Mouse (Mus musculus): ENCODE data around the gene Slc2a3. TPM values are rescaled to one million over a fixed set of nuclear protein-coding genes. Genes with fewer than 3 reads are reported as not detected.
A peak's percentile ranks its signal among the peaks of the same experiment; 100 is the strongest.
"Not testable (repeated sequence)": the region's sequence is repeated elsewhere in the genome, so short reads cannot be mapped to it uniquely, and the experiment has no call there.

Slc2a3 gene
- polyA plus RNA-seq, 1 experiment from 2014 or later: 10.3 TPM

DNA sequence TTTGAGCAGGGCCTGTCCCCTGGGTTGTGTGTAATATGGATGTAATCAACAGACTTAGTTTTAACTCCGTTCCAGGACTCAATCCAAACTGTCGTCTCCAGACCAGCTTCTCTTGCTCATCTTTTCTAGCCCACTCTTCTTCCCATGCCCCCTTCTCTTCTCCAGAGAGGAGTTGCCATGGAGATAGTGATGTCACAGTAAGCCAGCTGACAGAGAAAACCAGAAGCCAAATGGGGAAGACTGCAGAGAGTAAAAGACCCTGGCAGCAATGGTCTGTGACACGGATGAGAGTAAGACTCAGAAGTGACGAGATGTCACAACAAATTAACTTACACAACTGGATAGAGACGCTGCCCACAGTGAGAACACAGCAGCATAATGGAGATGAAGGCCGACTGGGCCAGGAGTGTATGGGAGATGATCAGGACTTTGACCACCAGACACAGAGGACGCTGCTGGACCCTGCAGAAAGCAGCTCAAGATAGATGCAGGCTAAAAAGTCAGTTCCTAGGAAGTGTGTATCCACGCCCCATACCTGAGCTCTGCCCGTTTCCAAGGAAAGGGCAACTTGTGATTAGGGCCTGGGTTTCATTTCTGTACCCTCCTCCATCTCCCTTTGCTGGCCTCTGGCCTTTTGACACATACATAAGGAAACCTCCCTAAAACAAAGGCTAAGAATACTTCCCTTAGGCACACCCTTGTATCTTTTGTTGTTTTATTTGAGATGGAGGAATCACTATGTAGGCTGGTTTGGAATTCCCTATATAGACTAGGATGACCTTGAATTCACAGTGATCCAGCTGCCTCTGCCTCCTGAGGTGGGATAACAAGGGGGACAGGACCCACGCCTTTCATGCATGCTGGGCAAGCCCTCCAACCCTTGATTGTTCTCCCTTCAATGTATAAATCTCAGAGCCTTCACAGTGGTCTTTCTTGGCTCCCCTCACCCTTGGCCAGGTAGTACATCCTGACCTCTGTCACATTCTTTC, 31.4 kb downstream of the Slc2a3 start:
- 76% methylated on average over 10 of the region's 10 CpGs for WGBS
- Histone ChIP-seq H3K4me1 (ENCODE audit: control insufficient read depth in 2 of 2, insufficient read depth in 2 of 2, low read length in 2 of 2) (peaks cover under 1 to 3% of the 10 kb centered on the region in 2 experiments; a peak in 3 of 4 replicates), H3K4me3 (ENCODE audit: control insufficient read depth in 1 of 2, insufficient read depth in 1 of 2, low read depth in 1 of 2, low read length in 2 of 2) (no peak overlapping the region), H3K27ac (replicated peaks in 1 of 2; ENCODE audit: control insufficient read depth in 1 of 2, insufficient read depth in 1 of 2, low read depth in 2 of 2, low read length in 2 of 2) (no peak overlapping the region), H3K9me3 (ENCODE audit: control insufficient read depth, low read length) (no peaks in the 10 kb centered on the region), H3K36me3 (ENCODE audit: control insufficient read depth, insufficient read depth, low read length) (no peaks in the 10 kb centered on the region), H3K27me3 (ENCODE audit: control insufficient read depth, insufficient read depth, low read length) (no peaks in the 10 kb centered on the region), H3K9ac (ENCODE audit: low read length) (no peak overlapping the region), H3K4me2 (ENCODE audit: low read length) (no peak overlapping the region)
- ATAC-seq (ENCODE audit: insufficient number of reproducible peaks, insufficient read depth, low FRiP score, low read depth): no peak

DNA sequence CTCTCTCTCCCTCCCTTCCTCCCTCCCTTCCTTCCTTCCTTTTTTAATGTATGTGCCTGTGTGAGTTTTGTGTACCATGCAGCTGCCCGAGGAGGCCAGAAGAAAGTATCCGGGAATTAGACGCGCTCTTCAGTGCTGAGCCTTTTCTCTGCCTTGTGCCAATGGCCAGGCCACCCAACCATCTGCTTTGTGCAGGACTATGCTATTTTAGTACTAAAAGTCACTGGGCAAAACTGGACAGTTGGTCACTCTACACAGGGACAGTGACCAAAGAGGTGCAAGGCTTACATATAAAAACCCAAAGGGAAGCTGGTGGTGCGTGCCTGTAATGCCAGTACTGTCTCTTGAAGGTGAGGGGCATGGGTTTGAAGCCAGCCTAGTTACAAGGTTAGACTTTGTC, 33.2 kb downstream of the Slc2a3 start:
- no peak overlapping the region for H3K4me3 ChIP-seq (ENCODE audit: control insufficient read depth in 1 of 2, insufficient read depth in 1 of 2, low read depth in 1 of 2, low read length in 2 of 2)
- H3K9ac ChIP-seq (ENCODE audit: low read length): no peak overlapping the region
- H3K4me1 ChIP-seq (ENCODE audit: control insufficient read depth in 2 of 2, insufficient read depth in 2 of 2, low read length in 2 of 2): peaks cover 7 to 11% of the 10 kb centered on the region in 2 experiments
- no peak for ATAC-seq (ENCODE audit: insufficient number of reproducible peaks, insufficient read depth, low FRiP score, low read depth)
- no peak overlapping the region for H3K4me2 ChIP-seq (ENCODE audit: low read length)
- H3K36me3 ChIP-seq (ENCODE audit: control insufficient read depth, insufficient read depth, low read length): no peaks in the 10 kb centered on the region
- WGBS: 85% methylated on average over 5 of the region's 5 CpGs
- H3K27me3 ChIP-seq (ENCODE audit: control insufficient read depth, insufficient read depth, low read length): no peaks in the 10 kb centered on the region
- no peak overlapping the region for H3K27ac ChIP-seq (replicated peaks in 1 of 2; ENCODE audit: control insufficient read depth in 1 of 2, insufficient read depth in 1 of 2, low read depth in 2 of 2, low read length in 2 of 2)
- H3K9me3 ChIP-seq (ENCODE audit: control insufficient read depth, low read length): no peaks in the 10 kb centered on the region

DNA sequence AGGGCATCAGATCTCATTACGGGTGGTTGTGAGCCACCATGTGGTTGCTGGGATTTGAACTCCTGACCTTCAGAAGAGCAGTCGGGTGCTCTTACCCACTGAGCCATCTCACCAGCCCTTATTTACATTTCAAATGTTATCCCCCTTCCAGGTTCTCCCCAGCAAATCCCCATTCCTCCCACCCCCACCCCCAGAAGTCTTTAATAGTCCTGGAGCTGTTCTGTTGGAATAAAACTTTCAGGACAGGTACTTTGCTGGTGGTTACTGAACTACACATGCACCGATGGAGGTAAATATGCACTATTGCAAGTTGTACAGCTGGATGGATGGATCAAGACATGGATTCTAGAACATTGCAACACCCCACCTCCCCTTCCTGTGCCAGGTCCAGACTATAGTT, 34.4 kb downstream of the Slc2a3 start:
- H3K27ac ChIP-seq (replicated peaks in 1 of 2; ENCODE audit: control insufficient read depth in 1 of 2, insufficient read depth in 1 of 2, low read depth in 2 of 2, low read length in 2 of 2); H3K9me3 ChIP-seq (ENCODE audit: control insufficient read depth, low read length); H3K9ac ChIP-seq (ENCODE audit: low read length); H3K4me3 ChIP-seq (ENCODE audit: control insufficient read depth in 1 of 2, insufficient read depth in 1 of 2, low read depth in 1 of 2, low read length in 2 of 2); H3K4me2 ChIP-seq (ENCODE audit: low read length); H3K27me3 ChIP-seq (ENCODE audit: control insufficient read depth, insufficient read depth, low read length); ATAC-seq (ENCODE audit: insufficient number of reproducible peaks, insufficient read depth, low FRiP score, low read depth); H3K36me3 ChIP-seq (ENCODE audit: control insufficient read depth, insufficient read depth, low read length): not testable (repeated sequence)
- peaks cover 9 to 11% of the 10 kb centered on the region in 2 experiments for H3K4me1 ChIP-seq (ENCODE audit: control insufficient read depth in 2 of 2, insufficient read depth in 2 of 2, low read length in 2 of 2)
- 72% methylated on average over 3 of the region's 3 CpGs for WGBS

DNA sequence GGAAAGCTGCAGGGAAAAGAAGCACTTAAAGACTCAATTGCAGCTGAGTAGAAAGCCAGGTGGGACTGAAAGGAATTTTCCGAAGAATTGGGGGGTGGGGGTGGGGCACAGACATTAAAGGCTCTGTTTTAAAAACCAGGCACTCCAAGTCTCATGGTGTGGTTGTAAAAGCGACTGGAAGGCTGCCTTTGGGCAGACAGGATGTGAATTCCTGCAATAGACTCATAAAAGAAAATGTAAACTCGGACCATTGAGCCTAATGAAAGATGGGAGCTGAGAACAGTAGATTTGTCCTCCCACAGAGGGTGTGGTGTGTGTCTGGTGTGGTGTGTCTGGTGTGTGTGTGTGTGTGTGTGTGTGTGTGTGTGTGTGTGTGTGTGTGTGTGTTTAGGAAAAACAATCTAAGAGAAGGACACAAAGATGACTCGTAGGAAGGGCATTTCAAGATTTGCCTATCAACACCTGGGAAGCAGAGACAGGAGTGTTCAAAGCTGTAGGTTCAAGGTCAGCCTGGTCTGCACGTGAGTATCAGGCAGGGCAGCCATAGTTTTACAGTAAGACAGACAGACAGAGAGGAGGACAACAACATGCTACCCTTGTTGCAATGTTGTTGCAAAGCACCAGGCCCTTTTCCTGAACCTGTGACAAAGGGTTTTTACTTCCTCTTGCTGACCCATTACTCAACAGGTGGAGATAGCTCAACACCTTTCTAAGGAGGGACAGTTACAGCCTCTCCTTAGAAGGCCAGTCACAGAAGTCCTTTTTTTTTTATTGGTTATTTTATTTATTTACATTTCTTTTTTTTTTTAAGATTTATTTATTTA, 35.1 kb downstream of the Slc2a3 start:
- H3K9ac ChIP-seq (ENCODE audit: low read length): no peak overlapping the region
- H3K27me3 ChIP-seq (ENCODE audit: control insufficient read depth, insufficient read depth, low read length): no peaks in the 10 kb centered on the region
- ATAC-seq (ENCODE audit: insufficient number of reproducible peaks, insufficient read depth, low FRiP score, low read depth): no peak
- peaks cover 9 to 11% of the 10 kb centered on the region in 2 experiments for H3K4me1 ChIP-seq (ENCODE audit: control insufficient read depth in 2 of 2, insufficient read depth in 2 of 2, low read length in 2 of 2)
- WGBS: 42% methylated on average over 5 of the region's 5 CpGs
- H3K36me3 ChIP-seq (ENCODE audit: control insufficient read depth, insufficient read depth, low read length): no peaks in the 10 kb centered on the region
- H3K4me2 ChIP-seq (ENCODE audit: low read length): no peak overlapping the region
- H3K9me3 ChIP-seq (ENCODE audit: control insufficient read depth, low read length): no peaks in the 10 kb centered on the region
- H3K27ac ChIP-seq (replicated peaks in 1 of 2; ENCODE audit: control insufficient read depth in 1 of 2, insufficient read depth in 1 of 2, low read depth in 2 of 2, low read length in 2 of 2): no peak overlapping the region
- H3K4me3 ChIP-seq (ENCODE audit: control insufficient read depth in 1 of 2, insufficient read depth in 1 of 2, low read depth in 1 of 2, low read length in 2 of 2): no peak overlapping the region

DNA sequence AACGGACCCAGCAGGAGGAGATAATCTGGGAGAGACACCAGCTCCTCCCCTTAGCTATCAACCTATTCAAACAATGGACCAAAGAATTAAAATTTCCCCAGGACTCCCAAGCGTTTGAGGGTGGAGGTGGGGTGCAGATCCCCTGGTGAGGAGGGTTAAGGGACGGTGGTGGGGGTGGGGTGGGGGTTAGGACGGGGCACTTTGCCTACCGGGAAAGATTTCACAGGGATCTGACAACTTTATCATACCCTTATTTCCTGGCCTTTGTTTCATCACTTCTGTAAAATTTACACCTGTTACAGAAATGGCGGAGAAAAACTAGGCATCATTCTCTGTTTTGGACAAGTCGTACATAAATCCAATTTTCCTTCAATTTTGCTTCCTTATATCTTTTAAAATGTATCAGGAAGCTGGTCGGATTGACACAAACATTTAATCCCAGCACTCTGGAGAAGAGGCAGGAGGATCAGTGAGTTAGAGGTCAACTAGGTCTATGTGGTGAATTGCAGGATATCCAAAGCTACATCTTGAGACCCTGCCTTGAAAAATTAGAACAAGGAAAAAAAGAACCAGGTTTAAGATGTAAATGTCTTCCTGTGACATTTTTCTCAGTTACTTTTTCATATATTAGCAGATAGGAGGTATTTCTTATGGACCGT, 36.0 kb downstream of the Slc2a3 start:
- H3K4me2 ChIP-seq (ENCODE audit: low read length): peak overlapping the region; percentile 93
- no peaks in the 10 kb centered on the region for H3K9me3 ChIP-seq (ENCODE audit: control insufficient read depth, low read length)
- H3K4me1 ChIP-seq (ENCODE audit: control insufficient read depth in 2 of 2, insufficient read depth in 2 of 2, low read length in 2 of 2): peaks cover 9 to 11% of the 10 kb centered on the region in 2 experiments
- 21% methylated on average over 9 of the region's 9 CpGs for WGBS
- H3K36me3 ChIP-seq (ENCODE audit: control insufficient read depth, insufficient read depth, low read length): no peaks in the 10 kb centered on the region
- no peak overlapping the region for H3K27ac ChIP-seq (replicated peaks in 1 of 2; ENCODE audit: control insufficient read depth in 1 of 2, insufficient read depth in 1 of 2, low read depth in 2 of 2, low read length in 2 of 2)
- H3K4me3 ChIP-seq (ENCODE audit: control insufficient read depth in 1 of 2, insufficient read depth in 1 of 2, low read depth in 1 of 2, low read length in 2 of 2): peak overlapping the region; percentile 49 to 53
- H3K27me3 ChIP-seq (ENCODE audit: control insufficient read depth, insufficient read depth, low read length): no peaks in the 10 kb centered on the region
- H3K9ac ChIP-seq (ENCODE audit: low read length): peak overlapping the region; percentile 56; the same call in 1 of the 2 replicates
- ATAC-seq (ENCODE audit: insufficient number of reproducible peaks, insufficient read depth, low FRiP score, low read depth): no peak

DNA sequence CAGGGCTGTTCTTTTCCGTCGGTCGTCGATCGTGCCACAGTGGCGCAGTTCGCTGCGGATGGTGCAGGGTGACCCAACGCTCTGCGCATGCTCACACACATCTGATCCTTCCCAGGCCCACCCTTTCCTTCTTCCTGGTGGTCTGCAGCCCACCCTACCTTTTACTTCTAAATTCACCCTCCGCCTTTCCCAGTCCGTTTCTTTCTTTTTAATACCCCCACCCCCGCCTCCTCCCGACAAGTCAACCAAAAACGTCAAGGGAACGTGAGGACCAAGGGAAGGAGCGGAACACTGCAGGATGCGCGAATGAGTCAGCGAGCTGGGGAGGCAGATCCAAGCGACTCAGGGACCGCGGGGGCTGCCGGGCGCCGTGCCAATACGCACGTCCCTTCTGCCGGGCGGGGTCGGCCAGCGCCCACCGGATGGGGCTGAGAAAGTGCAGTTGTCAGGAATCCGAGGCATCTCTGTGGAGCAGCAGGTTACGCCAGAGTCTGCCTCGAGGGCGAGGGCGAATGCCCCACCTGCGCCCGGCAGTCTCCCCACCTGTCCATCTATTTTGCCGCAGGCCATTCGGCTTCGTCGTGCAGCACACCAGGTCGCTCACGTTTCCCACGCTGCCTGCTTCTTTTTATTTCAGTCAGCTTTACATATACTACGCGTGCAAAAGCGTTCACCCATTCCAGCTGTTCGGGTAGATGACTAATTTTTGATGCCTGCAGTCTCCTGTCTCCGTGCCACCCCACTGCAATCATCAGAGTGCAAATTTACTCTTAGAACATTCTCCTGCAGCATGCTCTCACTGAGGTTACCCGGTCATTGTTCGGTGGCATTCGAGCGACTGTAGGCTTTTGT, 36.8 kb downstream of the Slc2a3 start:
- Histone ChIP-seq H3K4me2 (ENCODE audit: low read length) (peak overlapping the region; percentile 93), H3K36me3 (ENCODE audit: control insufficient read depth, insufficient read depth, low read length) (no peaks in the 10 kb centered on the region), H3K4me1 (ENCODE audit: control insufficient read depth in 2 of 2, insufficient read depth in 2 of 2, low read length in 2 of 2) (peaks cover 9 to 11% of the 10 kb centered on the region in 2 experiments), H3K9ac (ENCODE audit: low read length) (peak overlapping the region; percentile 56), H3K27ac (replicated peaks in 1 of 2; ENCODE audit: control insufficient read depth in 1 of 2, insufficient read depth in 1 of 2, low read depth in 2 of 2, low read length in 2 of 2) (no peak overlapping the region), H3K9me3 (ENCODE audit: control insufficient read depth, low read length) (no peaks in the 10 kb centered on the region), H3K4me3 (ENCODE audit: control insufficient read depth in 1 of 2, insufficient read depth in 1 of 2, low read depth in 1 of 2, low read length in 2 of 2) (peak overlapping the region; percentile 49 to 53), H3K27me3 (ENCODE audit: control insufficient read depth, insufficient read depth, low read length) (no peaks in the 10 kb centered on the region)
- WGBS: under 1% methylated on average over 56 of the region's 56 CpGs
- ATAC-seq (ENCODE audit: insufficient number of reproducible peaks, insufficient read depth, low FRiP score, low read depth): peak; percentile 9

All from heart, embryonic 14.5 days (tissue).